Mouse (Mus musculus) neural tube, embryonic 11.5 days (tissue): Measurements from ENCODE around the gene Ppp1ca. TPM values are rescaled to one million over a fixed set of nuclear protein-coding genes. Genes with fewer than 3 reads are reported as not detected.
A peak's percentile ranks its signal among the peaks of the same experiment; 100 is the strongest.

Experiments used
- ATAC-seq: fragments of 200-750 bp; cut with Nextera tagmentation; 2 replicates; pipeline ENCODE4 v1.8.0; 2017; ENCODE audit warnings: moderate number of reproducible peaks, mild to moderate bottlenecking, moderate TSS enrichment, moderate library complexity; ENCODE audit not compliant: insufficient read depth, low FRiP score, low TSS enrichment
- DNase-seq: peaks from one replicate; pipeline ENCODE4 v3.0.0-alpha.2; 2015; ENCODE audit warnings: low spot score
- H3K27ac ChIP-seq: fragments of 300-500 bp; sonication (generic); 2 replicates; pipeline ENCODE4 v1.5.1; 2014; ENCODE audit warnings: low read depth, mild to moderate bottlenecking, low read length
- H3K27me3 ChIP-seq: fragments of 300-500 bp; sonication (generic); 2 replicates; pipeline ENCODE4 v1.6.1; 2014; ENCODE audit warnings: mild to moderate bottlenecking, low read length, mixed read lengths; ENCODE audit not compliant: control insufficient read depth, insufficient read depth
- H3K36me3 ChIP-seq: fragments of 300-500 bp; sonication (generic); 2 replicates; pipeline ENCODE4 v1.6.1; 2014; ENCODE audit warnings: mild to moderate bottlenecking, low read length, moderate library complexity, mixed read lengths; ENCODE audit not compliant: control insufficient read depth, insufficient read depth
- H3K4me1 ChIP-seq: fragments of 300-500 bp; sonication (generic); 2 replicates; pipeline ENCODE4 v1.6.1; 2014; ENCODE audit warnings: low read length, mixed read lengths; ENCODE audit not compliant: control insufficient read depth, insufficient read depth
- H3K4me2 ChIP-seq: fragments of 300-500 bp; sonication (generic); 2 replicates; pipeline ENCODE4 v1.6.1; 2014; ENCODE audit warnings: low read depth, mild to moderate bottlenecking, moderate library complexity
- H3K4me3 ChIP-seq: fragments of 300-500 bp; sonication (generic); 2 replicates; pipeline ENCODE4 v1.5.1; 2014; ENCODE audit warnings: low read depth, low read length
- H3K9ac ChIP-seq: fragments of 300-500 bp; sonication (generic); 2 replicates; pipeline ENCODE4 v1.6.1; 2014; ENCODE audit warnings: mild to moderate bottlenecking, low read length
- H3K9me3 ChIP-seq: fragments of 300-500 bp; sonication (generic); 2 replicates; pipeline ENCODE4 v1.6.1; 2016; ENCODE audit warnings: low read length; ENCODE audit not compliant: control insufficient read depth
- WGBS: fragments of 180-500 bp; shearing (Covaris S2); extraction: QIAGEN DNeasy Blood & Tissue Kit; methylation state at CpG from one replicate; pipeline ENCODE4 v1.1.7; 2014; 5-methylcytosine and 5-hydroxymethylcytosine counted together
- polyA plus RNA-seq: library from polyadenylated mRNA; unstranded; fragments of >200 nt; fragmentation: Nextera tagmentation; extraction: Ambion mirVana; gene quantifications from 2 replicates; pipeline ENCODE4 v1.2.1, GENCODE M21; 2014

Ppp1ca gene
- polyA plus RNA-seq, result 928 and 939 TPM in 2 replicates

- Histone ChIP-seq H3K4me2 (peak within 1 kb of the TSS; percentile 90), H3K4me3 (peak within 1 kb of the TSS; percentile 98), H3K9ac (peak within 1 kb of the TSS; percentile 96), H3K27me3 (no peaks in the 10 kb centered on the region), H3K9me3 (no peaks in the 10 kb centered on the region), H3K36me3 (peaks cover 14% of the 10 kb centered on the region), H3K27ac (peak within 1 kb of the TSS; percentile 85), H3K4me1 (peaks cover 10% of the 10 kb centered on the region)
- peak; percentile 99 for DNase-seq
- ATAC-seq, result peak; percentile 92
- 6% methylated on average over 44 of the region's 47 CpGs for WGBS
These were observed at the start of gene Ppp1ca for GRCm38 (mm10) chr19:4191528-4192250. Ppp1ca (plus strand) TSS chr19:4192065.

- Histone ChIP-seq H3K4me2 (no peak overlapping the region), H3K27me3 (no peaks in the 10 kb centered on the region), H3K36me3 (no peaks in the 10 kb centered on the region), H3K4me3 (no peak overlapping the region), H3K27ac (no peak overlapping the region), H3K9me3 (no peaks in the 10 kb centered on the region), H3K9ac (no peak overlapping the region), H3K4me1 (no peaks in the 10 kb centered on the region)
- no peak for ATAC-seq
- no peak for DNase-seq
- WGBS, result 93% methylated on average over 18 of the region's 18 CpGs
These were observed 49.3 kb upstream of the Ppp1ca start for GRCm38 (mm10) chr19:4142416-4143173.

DNA sequence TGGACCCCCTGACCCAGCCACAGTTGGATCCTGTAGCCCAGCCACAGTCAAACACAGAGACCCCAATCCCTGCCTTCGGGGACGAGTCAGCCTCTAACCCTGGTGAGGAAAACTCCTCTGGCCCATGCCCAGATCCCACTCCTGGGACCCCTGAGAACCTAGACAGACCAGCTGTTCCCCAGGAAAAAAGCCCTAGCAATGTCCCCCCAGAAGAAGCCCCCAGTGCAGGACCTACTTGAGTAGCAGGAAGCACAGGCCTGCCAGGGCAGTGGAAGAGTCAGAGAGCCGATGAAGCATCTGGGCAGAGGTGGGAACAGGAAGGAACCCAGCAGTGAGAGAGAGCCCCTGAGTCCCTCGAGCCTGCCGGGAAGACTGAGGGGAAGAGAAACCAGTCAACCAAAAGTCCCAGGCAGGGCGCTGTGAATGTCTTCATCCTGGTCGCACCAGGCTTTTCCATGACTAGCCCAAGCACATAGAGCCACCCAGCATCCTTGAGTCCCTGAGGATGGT, 48.1 kb upstream of the Ppp1ca start, which contains the start of gene Cabp4:
Gene Cabp4, minus strand, starts transcription at position 275 of the 510 bp plus-strand sequence.
- no peaks in the 10 kb centered on the region for H3K27me3 ChIP-seq
- DNase-seq (no peak), ATAC-seq (no peak)
- H3K9me3 ChIP-seq, result no peaks in the 10 kb centered on the region
- H3K4me3 ChIP-seq, result no peak within 1 kb of the TSS
- H3K4me1 ChIP-seq, result no peaks in the 10 kb centered on the region
- no peak within 1 kb of the TSS for H3K4me2 ChIP-seq
- no peak within 1 kb of the TSS for H3K27ac ChIP-seq
- no peak within 1 kb of the TSS for H3K9ac ChIP-seq
- no peaks in the 10 kb centered on the region for H3K36me3 ChIP-seq
- WGBS, result 85% methylated on average over 7 of the region's 7 CpGs

- H3K4me3 ChIP-seq, result no peak overlapping the region
- no peak overlapping the region for H3K27ac ChIP-seq
- H3K9me3 ChIP-seq, result no peaks in the 10 kb centered on the region
- no peak overlapping the region for H3K9ac ChIP-seq
- DNase-seq (no peak), ATAC-seq (no peak)
- peaks cover 8% of the 10 kb centered on the region for H3K4me1 ChIP-seq
- no peaks in the 10 kb centered on the region for H3K36me3 ChIP-seq
- H3K4me2 ChIP-seq, result no peak overlapping the region
- H3K27me3 ChIP-seq, result no peaks in the 10 kb centered on the region
- WGBS, result 84% methylated on average over 16 of the region's 16 CpGs
These were observed 47.0 kb upstream of the Ppp1ca start for GRCm38 (mm10) chr19:4144550-4145498.

GRCm38 (mm10) chr19:4145936-4146335, 45.9 kb upstream of the Ppp1ca start:
- Histone ChIP-seq H3K27ac (no peak overlapping the region), H3K27me3 (no peaks in the 10 kb centered on the region), H3K9me3 (no peaks in the 10 kb centered on the region), H3K4me2 (no peak overlapping the region), H3K4me1 (peaks cover 8% of the 10 kb centered on the region), H3K4me3 (no peak overlapping the region), H3K36me3 (no peaks in the 10 kb centered on the region; the same call in 1 of the 2 replicates), H3K9ac (no peak overlapping the region)
- WGBS, result 88% methylated on average over 5 of the region's 5 CpGs
- ATAC-seq, result no peak
- DNase-seq, result no peak

GRCm38 (mm10) chr19:4146366-4147021, 45.4 kb upstream of the Ppp1ca start:
- 64% methylated on average over 12 of the region's 12 CpGs for WGBS
- H3K4me2 ChIP-seq, result no peak overlapping the region

DNA sequence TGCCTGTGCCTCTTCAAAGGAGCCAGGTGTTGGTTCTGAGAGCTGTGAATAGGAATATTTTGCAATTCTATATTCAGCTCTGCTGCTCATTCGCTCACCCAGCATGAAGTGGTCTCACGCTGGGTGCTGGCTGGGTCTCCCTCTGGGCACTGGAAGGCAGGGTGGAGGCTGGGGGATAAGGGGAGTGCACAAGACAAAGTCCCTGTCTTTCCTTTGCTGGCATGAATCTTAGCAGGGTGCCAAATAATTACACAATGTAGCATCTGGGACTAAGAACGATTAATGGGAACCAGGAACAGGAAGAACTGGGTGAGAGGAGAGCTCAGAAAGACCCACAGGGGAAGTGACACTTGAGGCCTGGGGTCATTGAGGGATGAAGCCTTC, 44.9 kb upstream of the Ppp1ca start:
- H3K9ac ChIP-seq, result no peak overlapping the region
- H3K9me3 ChIP-seq, result no peaks in the 10 kb centered on the region
- H3K4me1 ChIP-seq, result peaks cover 8% of the 10 kb centered on the region
- no peak overlapping the region for H3K4me3 ChIP-seq
- no peak overlapping the region for H3K27ac ChIP-seq
- no peak overlapping the region for H3K4me2 ChIP-seq
- H3K36me3 ChIP-seq, result peaks cover 3% of the 10 kb centered on the region; the same call in 1 of the 2 replicates
- H3K27me3 ChIP-seq, result no peaks in the 10 kb centered on the region
- WGBS, result 61% methylated on average over 3 of the region's 3 CpGs
- DNase-seq (no peak), ATAC-seq (no peak)

More at GRCm38 (mm10) chr19:4146366-4147021, 45.4 kb upstream of the Ppp1ca start:
- Histone ChIP-seq H3K36me3 (peaks cover 3% of the 10 kb centered on the region; the same call in 1 of the 2 replicates), H3K27me3 (no peaks in the 10 kb centered on the region), H3K9me3 (no peaks in the 10 kb centered on the region), H3K4me3 (no peak overlapping the region), H3K27ac (no peak overlapping the region), H3K4me1 (peaks cover 8% of the 10 kb centered on the region), H3K9ac (no peak overlapping the region)
- ATAC-seq, result no peak
- DNase-seq, result no peak
